Mouse (Mus musculus): ENCODE measurements around the gene Pear1. TPM values are rescaled to one million over a fixed set of nuclear protein-coding genes. Genes with fewer than 3 reads are reported as not detected.

The Pear1 gene
- total RNA-seq, 2 experiments from 2014 or later: 19.6 to 19.7 TPM

- DNase-seq: no peak
These were observed 59.0 kb downstream of the Pear1 start for GRCm38 (mm10) chr3:87765091-87765490.

GRCm38 (mm10) chr3:87764506-87764905 lies 59.6 kb downstream of the Pear1 start:
- no peak for DNase-seq

DNA sequence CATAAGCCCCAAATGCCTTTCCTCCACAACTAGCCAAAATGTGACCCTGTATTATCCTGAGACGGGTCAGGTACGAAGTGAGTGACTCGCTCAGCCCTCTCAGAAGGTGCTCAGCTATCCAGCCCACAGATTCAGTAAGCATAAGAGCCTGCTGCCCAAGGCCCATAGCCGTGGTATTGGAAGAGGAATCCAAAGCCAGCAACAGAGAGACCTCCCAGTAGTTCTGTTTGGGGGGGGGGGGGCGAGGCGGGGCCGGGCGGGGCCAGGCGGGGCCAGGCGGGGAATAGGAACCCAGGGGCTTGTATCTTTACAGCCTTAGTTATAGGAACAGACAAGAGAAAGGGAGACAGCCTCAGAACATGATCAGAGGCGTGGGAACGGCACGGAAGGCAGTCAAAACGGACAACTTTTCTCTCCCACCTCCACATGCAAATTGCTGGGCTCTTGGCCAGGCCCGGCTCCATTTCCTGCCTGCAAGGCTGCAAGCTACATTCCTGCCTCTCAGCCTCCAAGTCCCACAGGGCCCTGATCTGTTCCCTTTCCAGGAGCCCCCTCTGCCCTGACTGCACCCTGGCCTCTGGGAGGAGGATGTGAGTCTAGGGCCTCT lies 60.3 kb downstream of the Pear1 start:
- peak; percentile 81 for DNase-seq

GRCm38 (mm10) chr3:87763202-87763601 lies 60.9 kb downstream of the Pear1 start:
- DNase-seq: no peak

DNA sequence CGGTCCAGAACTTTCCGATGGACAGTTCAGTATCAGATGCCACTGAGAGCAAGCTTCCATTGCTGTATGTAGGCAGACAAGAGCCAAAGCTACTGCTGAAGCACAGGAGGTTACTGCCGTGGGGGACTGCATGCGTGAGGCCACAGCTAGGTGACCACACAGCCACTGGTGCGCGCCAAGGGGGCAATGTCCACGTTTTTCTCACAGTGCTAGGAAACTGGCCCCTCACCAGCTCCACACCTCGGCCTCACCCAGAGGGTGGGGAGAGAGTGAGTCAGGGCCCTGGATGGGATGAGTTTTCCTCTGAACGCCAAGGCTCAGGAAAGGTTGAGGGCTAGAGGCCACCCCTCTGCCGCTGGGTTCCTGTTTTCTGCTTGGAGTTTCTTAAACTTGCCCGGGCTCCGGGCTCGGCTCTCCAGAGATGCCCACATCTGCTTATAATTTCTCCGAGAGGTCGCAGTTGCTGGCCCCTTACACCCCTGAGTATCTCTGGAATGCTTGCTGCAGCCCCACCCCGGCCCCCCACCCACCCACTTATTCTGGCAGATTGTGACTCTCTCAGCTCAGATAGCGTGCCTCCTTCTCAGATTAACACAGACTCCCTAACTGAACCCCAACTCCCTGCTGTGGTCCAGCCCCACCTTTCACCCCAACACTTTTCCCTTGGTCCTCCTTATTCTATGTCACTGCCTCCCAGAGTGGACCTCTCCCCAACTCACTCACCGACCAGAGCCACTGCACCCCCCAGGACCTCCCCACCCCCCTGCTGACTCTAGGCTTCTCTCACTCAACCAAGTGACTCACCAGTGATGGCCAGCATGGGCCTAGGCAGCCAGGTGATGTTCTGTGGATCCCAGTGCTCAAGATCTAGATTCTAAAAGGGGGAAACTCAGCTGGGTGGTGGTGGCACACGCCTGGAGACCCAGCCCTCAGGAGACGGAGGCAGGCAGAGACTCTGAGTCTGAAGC lies 62.4 kb downstream of the Pear1 start:
- DNase-seq: no peak

DNA sequence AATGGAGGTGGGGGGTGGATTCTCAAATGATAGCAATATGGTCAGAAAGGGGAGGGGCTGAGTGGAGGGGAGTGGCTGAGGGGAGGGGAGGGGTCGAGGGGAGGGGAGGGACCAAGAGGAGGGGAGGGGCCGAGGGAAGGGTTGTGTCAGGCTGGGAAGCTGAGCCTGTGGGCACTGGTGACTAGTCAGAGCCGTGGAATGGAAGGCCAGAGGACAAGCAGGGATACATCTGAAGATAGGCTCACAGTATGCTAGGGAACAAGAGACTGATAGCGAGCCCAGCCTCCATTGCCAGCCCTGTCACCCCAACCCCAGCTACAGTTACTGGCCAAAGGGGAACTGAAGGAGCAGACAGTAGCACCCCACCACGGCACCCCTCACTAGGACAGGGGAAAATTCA lies 65.5 kb downstream of the Pear1 start:
- DNase-seq: no peak

DNA sequence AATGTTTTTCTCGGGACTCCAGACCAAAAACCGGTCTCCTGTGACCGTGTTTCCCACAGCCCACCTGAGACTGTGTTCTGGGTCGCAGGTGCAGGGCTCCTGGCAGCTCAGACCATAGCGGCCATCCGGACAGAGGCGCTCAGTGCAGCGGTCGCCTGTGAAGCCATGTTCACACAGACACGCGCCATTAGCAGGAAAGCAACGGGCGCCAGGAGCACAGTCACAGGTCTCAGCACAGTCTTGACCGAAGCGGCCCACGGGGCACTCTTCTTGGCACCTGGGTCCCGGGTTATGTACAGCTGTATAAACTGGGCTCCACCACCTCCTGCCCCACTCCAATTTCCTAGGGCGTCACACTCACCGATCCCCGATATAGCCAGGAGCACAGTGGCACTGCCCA lies 67.6 kb downstream of the Pear1 start:
- no peak for DNase-seq

- DNase-seq: peak; percentile 94
These were observed 68.1 kb downstream of the Pear1 start for GRCm38 (mm10) chr3:87755964-87756363.

- DNase-seq: no peak
These were observed 70.3 kb downstream of the Pear1 start for GRCm38 (mm10) chr3:87753829-87754228.

- DNase-seq: no peak
These were observed 71.5 kb downstream of the Pear1 start for GRCm38 (mm10) chr3:87752567-87752966.

GRCm38 (mm10) chr3:87749977-87750376 lies 74.1 kb downstream of the Pear1 start:
- DNase-seq: no peak

DNA sequence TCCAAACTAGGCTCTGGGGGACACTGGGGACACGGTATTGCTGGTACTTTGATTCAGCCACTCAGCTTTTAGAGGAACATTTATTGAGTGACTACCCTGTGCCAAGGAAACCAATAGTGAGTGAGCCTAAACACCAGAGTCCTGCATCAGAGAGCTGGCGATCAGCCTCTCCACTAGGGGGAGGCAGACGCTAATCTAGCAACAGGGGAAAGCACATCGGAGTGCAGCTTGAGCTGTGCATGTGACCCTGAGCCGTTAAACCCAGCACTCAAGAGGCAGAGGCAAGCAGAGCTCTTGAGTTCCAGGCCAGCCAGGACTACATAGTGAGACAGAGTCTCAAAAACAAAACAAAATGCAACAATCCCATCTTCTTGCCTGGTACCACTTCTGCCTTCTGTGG lies 75.1 kb downstream of the Pear1 start:
- DNase-seq: peak; percentile 56

- no peak for DNase-seq
These were observed 75.7 kb downstream of the Pear1 start, which contains the start of gene Lrrc71 for GRCm38 (mm10) chr3:87748431-87748830. TSS of gene Lrrc71 (minus strand) at chr3:87748625.

DNA sequence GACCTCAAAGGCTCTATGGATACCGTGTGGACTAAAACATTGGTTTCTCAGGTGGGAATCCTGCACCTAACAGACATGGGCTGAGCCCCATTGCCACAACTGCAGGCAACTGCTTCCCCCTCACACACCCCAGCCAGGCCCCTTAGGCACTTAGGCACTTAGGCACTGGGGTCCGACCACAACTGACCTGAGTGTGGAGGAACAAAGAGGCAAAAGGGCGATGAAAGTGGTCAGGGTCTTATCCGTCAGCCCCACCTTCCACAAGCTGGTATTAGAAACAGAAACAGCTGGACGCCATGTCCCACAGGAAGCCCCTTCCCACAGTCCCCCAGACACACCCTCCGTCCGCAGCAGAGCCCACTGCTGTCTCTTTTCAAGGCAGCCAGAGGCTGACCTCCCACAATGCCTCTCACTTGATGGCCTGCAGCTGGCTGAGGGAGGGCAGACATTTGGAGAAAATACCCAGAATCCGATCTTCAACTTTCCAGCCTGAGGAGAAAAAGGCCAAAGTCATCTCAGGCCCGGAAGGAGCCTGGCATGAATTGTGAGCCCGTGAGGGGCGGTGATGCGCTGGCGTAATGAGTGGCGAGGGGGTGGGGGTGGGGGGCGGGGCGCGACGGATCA lies 79.0 kb downstream of the Pear1 start:
- DNase-seq: no peak

DNA sequence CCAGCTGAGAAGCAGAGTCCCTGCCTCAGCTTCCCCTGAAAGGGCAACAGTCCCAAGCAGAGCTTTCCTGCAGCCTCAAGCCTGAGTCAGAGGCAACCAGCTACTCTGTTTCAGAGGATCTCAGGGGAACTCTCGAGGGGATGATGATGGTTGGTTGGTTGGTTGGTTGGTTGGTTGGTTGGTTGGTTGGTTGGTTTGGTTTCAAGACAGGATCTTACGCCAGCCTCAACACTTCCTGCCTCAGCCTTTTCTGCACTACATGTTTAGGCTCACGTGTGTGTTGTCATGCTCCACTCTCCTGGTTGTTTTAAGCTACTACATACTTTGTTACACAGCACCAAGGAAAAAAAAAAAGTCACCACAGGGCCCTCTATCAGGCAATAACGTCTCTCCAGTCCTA lies 80.2 kb downstream of the Pear1 start:
- no peak for DNase-seq

GRCm38 (mm10) chr3:87742735-87743134 lies 81.4 kb downstream of the Pear1 start:
- DNase-seq: no peak

DNA sequence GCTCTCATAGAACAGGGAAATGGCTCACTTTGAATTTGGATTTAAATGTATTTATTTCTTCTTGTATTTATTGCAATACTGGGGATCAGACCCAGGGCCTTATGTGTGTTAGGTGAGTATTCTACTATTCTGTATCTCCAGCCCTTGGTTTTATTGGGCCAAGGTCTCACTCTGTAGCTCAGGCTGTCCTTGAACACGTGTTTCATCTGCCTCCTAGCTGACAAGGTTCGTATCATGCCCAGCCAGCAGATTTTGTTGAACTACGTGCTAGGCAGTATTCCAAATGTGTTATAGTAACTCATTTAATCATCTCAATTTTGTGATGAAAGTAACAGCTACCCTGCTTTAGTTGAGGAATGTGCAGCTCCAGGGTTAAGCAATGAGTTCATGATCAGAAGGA lies 82.1 kb downstream of the Pear1 start:
- DNase-seq: no peak

DNA sequence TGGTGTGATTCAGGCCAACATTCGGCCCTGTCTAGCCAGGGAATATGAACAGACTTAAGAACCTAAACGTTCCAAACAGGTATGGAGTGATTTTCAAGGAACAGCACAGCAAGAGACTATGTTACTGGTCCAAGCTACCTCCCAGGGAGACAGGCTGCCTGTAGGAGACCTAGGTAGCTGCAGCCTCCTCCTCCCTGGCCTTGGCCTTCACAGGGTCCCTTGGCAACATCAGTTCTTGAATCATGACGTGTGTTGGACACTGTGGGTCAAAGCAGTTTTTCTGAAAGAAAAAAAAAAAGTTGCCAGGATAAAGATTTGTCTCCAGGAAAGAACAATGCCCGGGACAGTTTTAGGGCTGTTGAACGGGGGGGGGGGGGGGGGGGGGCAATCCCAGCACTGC lies 85.2 kb downstream of the Pear1 start:
- DNase-seq: no peak

- no peak for DNase-seq
These were observed 88.8 kb downstream of the Pear1 start for GRCm38 (mm10) chr3:87735335-87735734.

DNA sequence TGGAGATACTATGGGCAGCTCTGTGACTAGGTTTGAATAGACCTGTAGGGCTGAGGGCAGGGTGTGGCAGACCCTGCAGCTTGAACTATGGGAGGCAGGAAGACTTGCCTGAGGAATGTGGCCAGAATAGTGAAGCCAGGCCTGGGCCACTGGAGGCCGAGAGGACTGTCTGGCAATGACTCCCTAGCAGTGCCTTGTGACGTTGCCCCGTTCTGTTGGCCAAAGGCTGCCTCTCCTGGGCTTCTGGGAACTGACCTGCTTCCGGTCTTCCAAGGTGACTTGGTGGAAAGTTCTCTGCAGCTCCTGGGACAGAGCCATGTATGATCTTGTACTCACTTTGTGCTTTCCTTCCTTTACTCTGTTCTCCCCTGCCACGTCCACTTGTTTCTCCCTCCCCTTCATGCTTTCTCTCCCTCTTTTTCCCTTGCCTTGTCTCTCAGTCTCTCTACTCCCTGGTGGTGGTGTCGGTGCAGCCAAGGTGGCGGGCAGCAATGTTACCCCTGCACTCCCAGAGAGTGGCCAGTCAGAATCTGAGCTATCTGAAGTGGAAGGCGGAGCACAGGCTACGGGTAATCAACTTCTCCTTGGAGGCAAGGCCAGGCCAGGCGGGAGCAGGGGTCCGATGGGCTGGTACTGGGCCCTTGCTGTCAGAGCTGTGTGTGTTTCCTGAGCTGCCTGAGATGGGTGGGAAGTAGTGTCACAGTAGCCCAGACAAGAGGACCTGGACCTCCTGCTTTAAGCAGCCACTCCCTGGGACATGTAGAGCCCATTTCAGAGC lies 89.9 kb downstream of the Pear1 start:
- DNase-seq: no peak

DNA sequence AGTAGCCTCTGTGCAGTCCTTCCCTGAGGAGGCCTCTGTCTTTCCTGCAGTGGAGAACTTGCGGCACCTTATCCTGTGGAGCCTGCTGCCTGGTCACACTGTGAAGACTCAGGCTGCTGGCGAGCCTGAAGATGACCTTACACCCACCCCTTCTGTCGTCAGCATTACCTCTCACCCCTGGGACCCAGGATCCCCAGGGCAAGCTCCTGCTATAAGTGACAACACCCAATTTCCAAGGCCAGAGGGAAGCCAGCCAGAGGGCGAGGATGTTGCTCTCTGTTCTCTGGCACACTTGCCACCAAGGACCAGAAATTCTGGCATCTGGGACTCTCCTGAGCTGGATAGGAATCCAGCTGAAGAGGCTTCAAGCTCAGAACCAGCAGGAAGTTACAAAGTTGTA lies 91.0 kb downstream of the Pear1 start:
- no peak for DNase-seq

- DNase-seq: no peak
These were observed 95.4 kb downstream of the Pear1 start for GRCm38 (mm10) chr3:87728696-87729095.
